Mouse (Mus musculus): ENCODE data around the gene Tnfaip8l1. TPM values are rescaled to one million over a fixed set of nuclear protein-coding genes. Genes with fewer than 3 reads are reported as not detected.

Tnfaip8l1 gene
- polyA plus RNA-seq, 1 experiment from 2014 or later, result 12.2 TPM

DNA sequence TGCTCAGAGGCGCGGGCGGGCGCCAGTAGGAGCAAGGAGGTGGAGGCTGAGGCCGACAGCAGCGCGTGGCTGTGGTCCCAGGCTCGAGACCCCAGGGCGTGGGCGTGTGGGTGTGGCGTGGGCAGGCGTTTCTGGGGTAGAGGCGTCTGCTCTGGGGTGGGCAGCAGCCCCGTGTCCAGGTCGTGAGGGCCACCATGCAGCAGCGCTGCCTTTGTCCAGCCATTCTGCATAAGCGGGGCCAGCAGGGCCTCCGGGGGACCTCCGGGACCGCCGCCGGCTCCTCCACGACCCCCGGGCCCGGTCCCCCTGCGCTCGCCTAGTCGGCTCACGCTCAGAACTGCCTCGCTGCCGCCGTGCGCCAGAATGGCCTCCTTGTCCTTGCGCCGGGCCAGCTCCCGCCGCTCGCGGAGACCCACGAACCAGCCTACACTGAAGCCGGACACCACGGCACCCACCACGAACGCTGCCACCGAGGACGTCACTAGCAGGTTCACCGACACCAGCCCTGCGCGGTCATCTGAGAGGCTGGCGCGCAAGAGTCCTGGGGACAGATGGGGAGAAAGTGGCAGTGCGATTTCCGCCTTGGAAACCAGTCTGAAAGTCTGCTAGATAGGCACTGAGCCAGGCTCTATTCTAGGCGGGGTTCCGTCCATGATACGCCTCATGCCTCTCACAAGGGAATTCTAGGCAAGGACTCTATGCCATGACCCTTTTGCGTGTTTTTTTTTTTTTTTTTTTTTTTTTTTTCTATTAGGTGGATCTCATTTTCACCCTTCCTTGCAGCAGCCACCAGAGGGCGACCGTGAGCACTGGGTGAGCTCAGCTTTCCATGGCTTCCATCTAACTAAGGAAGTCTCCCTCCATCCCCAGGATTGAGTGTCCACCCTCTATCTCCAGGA, 37.7 kb upstream of the Tnfaip8l1 start:
- 11% methylated on average over 56 of the region's 59 CpGs for WGBS
- Histone ChIP-seq H3K9me3 (ENCODE audit: low read length) (peaks cover 15% of the 10 kb centered on the region), H3K27ac (ENCODE audit: low read length) (no peak overlapping the region), H3K4me2 (replicated peaks; ENCODE audit: low read depth, low read length) (peak overlapping the region; percentile 87), H3K36me3 (ENCODE audit: insufficient read depth, low read length) (0 out of 2 replicates have a peak, but pooled peaks cover 10% of the 10 kb centered on the region), H3K27me3 (ENCODE audit: insufficient read depth, low read length) (peaks cover 52% of the 10 kb centered on the region), H3K9ac (replicated peaks; ENCODE audit: low read length) (peak overlapping the region; percentile 72), H3K4me3 (ENCODE audit: low read length) (peak overlapping the region; percentile 50), H3K4me1 (ENCODE audit: insufficient read depth, low read length) (peaks cover 19% of the 10 kb centered on the region)
- ATAC-seq (ENCODE audit: low FRiP score, low TSS enrichment), result 0 out of 2 replicates have a peak, but pooled peaks have one; percentile 21

DNA sequence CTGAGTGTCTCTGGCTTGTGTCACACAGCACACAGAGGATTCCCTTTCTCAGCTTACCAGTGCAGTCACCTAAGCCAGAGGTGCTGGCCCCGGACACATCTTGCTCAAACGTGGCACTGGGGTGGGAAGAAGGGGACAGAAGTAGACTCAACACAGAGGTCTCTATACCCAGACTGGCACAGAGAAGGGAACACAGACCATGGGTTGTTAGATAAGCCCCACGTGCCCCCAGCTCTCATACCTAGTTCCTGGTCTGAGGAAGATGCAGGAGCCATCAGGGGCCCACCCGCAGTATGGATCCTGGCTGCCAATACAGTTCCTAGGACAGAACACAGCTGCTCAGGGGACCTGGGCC, 37.0 kb upstream of the Tnfaip8l1 start:
- H3K36me3 ChIP-seq (ENCODE audit: insufficient read depth, low read length), result 0 out of 2 replicates have a peak, but pooled peaks cover 10% of the 10 kb centered on the region
- no peak for ATAC-seq (ENCODE audit: low FRiP score, low TSS enrichment)
- no peak overlapping the region for H3K4me3 ChIP-seq (ENCODE audit: low read length)
- no peak overlapping the region for H3K9ac ChIP-seq (replicated peaks; ENCODE audit: low read length)
- H3K4me1 ChIP-seq (ENCODE audit: insufficient read depth, low read length), result peaks cover 13% of the 10 kb centered on the region
- no peak overlapping the region for H3K27ac ChIP-seq (ENCODE audit: low read length)
- no peak overlapping the region for H3K4me2 ChIP-seq (replicated peaks; ENCODE audit: low read depth, low read length)
- H3K27me3 ChIP-seq (ENCODE audit: insufficient read depth, low read length), result peaks cover 46% of the 10 kb centered on the region
- WGBS, result 85% methylated on average over 4 of the region's 4 CpGs
- peaks cover 15% of the 10 kb centered on the region for H3K9me3 ChIP-seq (ENCODE audit: low read length)

DNA sequence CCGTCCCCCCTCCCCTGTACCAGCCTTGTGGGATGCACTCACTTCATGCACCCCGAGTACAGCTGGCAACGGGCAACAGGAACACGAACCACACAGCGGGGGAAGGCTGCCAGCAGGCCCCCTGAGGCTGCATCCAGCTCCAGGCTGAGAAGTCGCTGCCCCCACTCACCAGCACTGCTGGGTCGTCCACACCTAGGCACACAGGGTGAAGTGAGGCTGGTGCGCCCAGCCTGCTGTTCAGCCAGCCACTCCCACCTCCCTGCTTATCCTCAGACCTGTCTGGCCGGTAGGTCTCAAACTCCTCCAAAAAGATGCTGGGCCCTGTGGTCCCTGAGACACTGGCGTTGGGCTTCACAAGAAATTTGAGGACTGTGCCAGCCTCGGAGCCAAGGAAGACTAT, 36.1 kb upstream of the Tnfaip8l1 start:
- Histone ChIP-seq H3K9me3 (ENCODE audit: low read length) (peaks cover 15% of the 10 kb centered on the region), H3K4me1 (ENCODE audit: insufficient read depth, low read length) (peaks cover 9% of the 10 kb centered on the region), H3K4me3 (ENCODE audit: low read length) (no peak overlapping the region), H3K4me2 (replicated peaks; ENCODE audit: low read depth, low read length) (no peak overlapping the region), H3K9ac (replicated peaks; ENCODE audit: low read length) (no peak overlapping the region), H3K27ac (ENCODE audit: low read length) (no peak overlapping the region), H3K27me3 (ENCODE audit: insufficient read depth, low read length) (peaks cover 37% of the 10 kb centered on the region), H3K36me3 (ENCODE audit: insufficient read depth, low read length) (0 out of 2 replicates have a peak, but pooled peaks cover 10% of the 10 kb centered on the region)
- ATAC-seq (ENCODE audit: low FRiP score, low TSS enrichment), result no peak
- WGBS, result 72% methylated on average over 11 of the region's 11 CpGs

DNA sequence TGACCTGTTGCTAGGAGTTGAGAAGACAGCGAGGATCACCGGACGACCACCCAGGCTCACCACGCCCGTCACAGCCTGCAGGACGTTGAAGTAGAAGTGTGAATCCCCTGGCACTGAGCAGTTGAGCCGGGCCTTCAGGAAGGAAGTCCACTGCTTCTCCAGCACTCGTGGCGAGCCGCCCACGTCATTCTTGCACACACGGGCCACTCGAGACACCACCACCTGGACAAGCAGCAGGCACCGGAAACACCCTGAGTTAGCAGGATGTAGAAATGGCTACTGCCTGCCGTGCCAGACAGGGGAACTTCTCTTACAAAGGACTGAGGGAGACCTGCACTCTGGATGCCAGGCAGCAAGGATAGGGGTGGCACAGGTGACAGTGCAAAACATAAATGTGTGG, 34.0 kb upstream of the Tnfaip8l1 start:
- peaks cover 17% of the 10 kb centered on the region for H3K27me3 ChIP-seq (ENCODE audit: insufficient read depth, low read length)
- H3K9me3 ChIP-seq (ENCODE audit: low read length), result peaks cover 2% of the 10 kb centered on the region
- ATAC-seq (ENCODE audit: low FRiP score, low TSS enrichment), result no peak
- no peak overlapping the region for H3K27ac ChIP-seq (ENCODE audit: low read length)
- no peak overlapping the region for H3K4me2 ChIP-seq (replicated peaks; ENCODE audit: low read depth, low read length)
- no peaks in the 10 kb centered on the region for H3K36me3 ChIP-seq (ENCODE audit: insufficient read depth, low read length)
- WGBS, result 74% methylated on average over 15 of the region's 15 CpGs
- no peak overlapping the region for H3K9ac ChIP-seq (replicated peaks; ENCODE audit: low read length)
- peaks cover 12% of the 10 kb centered on the region for H3K4me1 ChIP-seq (ENCODE audit: insufficient read depth, low read length)
- H3K4me3 ChIP-seq (ENCODE audit: low read length), result no peak overlapping the region

DNA sequence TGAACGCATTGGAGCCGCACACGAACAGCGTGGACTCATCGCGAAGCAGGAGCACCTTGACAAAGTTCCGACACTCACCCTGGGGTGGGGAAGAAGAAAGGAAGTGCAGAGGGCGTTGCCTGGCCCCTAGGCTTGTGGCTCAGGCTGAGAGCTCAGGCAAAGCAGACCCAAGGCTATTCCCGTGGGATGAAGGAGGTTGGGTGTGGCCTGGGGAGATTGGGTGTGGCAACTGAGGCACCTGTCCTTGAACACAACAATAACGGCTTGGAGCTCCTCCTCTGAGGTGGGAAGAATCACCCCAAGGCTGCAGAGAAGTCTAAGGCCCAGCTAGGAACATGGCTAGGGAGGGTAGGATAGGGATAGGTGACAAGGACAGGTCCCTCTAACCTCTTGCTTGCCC, 31.1 kb upstream of the Tnfaip8l1 start:
- 92% methylated on average over 10 of the region's 10 CpGs for WGBS
- ATAC-seq (ENCODE audit: low FRiP score, low TSS enrichment), result no peak

DNA sequence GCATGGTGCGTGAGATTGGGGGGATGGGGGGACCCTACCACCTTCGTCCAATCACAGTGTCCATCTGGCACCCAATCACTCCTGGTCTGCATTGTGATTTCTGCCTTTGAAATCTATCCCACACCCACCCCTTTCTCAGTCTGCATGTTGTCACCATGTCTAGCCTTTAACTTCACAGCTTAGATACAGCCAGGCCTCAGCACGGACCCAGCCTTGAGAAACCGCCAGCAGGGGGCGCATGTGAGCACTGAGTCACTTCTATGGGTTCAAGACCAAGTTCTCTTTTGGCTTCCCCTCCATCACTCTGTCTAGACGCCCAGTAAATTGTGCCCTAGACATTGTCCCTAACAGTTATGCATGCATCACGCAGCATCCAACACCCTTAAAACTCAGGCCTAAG, 30.5 kb upstream of the Tnfaip8l1 start:
- H3K4me2 ChIP-seq (replicated peaks; ENCODE audit: low read depth, low read length), result no peak overlapping the region
- no peak overlapping the region for H3K27ac ChIP-seq (ENCODE audit: low read length)
- H3K4me3 ChIP-seq (ENCODE audit: low read length), result no peak overlapping the region
- no peaks in the 10 kb centered on the region for H3K27me3 ChIP-seq (ENCODE audit: insufficient read depth, low read length)
- no peak overlapping the region for H3K9ac ChIP-seq (replicated peaks; ENCODE audit: low read length)
- peaks cover 13% of the 10 kb centered on the region for H3K4me1 ChIP-seq (ENCODE audit: insufficient read depth, low read length)
- WGBS, result 42% methylated on average over 7 of the region's 7 CpGs
- ATAC-seq (ENCODE audit: low FRiP score, low TSS enrichment), result peak; percentile 13; the same call in 1 of the 2 replicates
- no peaks in the 10 kb centered on the region for H3K36me3 ChIP-seq (ENCODE audit: insufficient read depth, low read length)
- H3K9me3 ChIP-seq (ENCODE audit: low read length), result no peaks in the 10 kb centered on the region

More for the DNA sequence above, 31.1 kb upstream of the Tnfaip8l1 start:
- no peaks in the 10 kb centered on the region for H3K27me3 ChIP-seq (ENCODE audit: insufficient read depth, low read length)
- H3K4me3 ChIP-seq (ENCODE audit: low read length), result no peak overlapping the region
- H3K27ac ChIP-seq (ENCODE audit: low read length), result no peak overlapping the region
- H3K4me2 ChIP-seq (replicated peaks; ENCODE audit: low read depth, low read length), result no peak overlapping the region
- no peaks in the 10 kb centered on the region for H3K9me3 ChIP-seq (ENCODE audit: low read length)
- peaks cover 13% of the 10 kb centered on the region for H3K4me1 ChIP-seq (ENCODE audit: insufficient read depth, low read length)
- no peak overlapping the region for H3K9ac ChIP-seq (replicated peaks; ENCODE audit: low read length)
- H3K36me3 ChIP-seq (ENCODE audit: insufficient read depth, low read length), result no peaks in the 10 kb centered on the region

DNA sequence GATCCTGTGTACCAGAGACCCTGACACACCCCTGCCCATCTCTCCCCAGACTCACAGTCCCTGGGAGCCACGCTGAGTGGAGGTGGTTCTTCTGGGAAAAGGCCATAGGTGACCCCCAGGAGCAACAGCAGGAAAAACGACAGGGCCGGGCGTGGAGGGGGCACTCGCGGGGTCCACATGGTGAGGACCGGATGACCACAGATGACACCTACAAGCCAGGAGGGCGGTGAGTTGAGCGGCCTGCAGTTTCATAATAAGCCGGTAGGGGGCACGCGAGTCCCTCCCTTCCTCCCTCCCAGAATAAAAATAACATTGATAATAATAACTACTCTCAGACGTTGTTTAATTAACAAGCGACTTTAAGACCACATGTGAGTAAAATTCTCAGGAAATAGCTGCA, 29.6 kb upstream of the Tnfaip8l1 start:
- Histone ChIP-seq H3K4me3 (ENCODE audit: low read length) (no peak overlapping the region; the same call in 1 of the 2 replicates), H3K9ac (replicated peaks; ENCODE audit: low read length) (no peak overlapping the region), H3K4me1 (ENCODE audit: insufficient read depth, low read length) (peaks cover 15% of the 10 kb centered on the region), H3K9me3 (ENCODE audit: low read length) (no peaks in the 10 kb centered on the region), H3K4me2 (replicated peaks; ENCODE audit: low read depth, low read length) (0 out of 2 replicates have a peak overlapping the region, but pooled peaks have one; percentile 13), H3K27me3 (ENCODE audit: insufficient read depth, low read length) (no peaks in the 10 kb centered on the region), H3K36me3 (ENCODE audit: insufficient read depth, low read length) (no peaks in the 10 kb centered on the region), H3K27ac (ENCODE audit: low read length) (no peak overlapping the region)
- WGBS, result 3% methylated on average over 14 of the region's 14 CpGs
- no peak for ATAC-seq (ENCODE audit: low FRiP score, low TSS enrichment)

DNA sequence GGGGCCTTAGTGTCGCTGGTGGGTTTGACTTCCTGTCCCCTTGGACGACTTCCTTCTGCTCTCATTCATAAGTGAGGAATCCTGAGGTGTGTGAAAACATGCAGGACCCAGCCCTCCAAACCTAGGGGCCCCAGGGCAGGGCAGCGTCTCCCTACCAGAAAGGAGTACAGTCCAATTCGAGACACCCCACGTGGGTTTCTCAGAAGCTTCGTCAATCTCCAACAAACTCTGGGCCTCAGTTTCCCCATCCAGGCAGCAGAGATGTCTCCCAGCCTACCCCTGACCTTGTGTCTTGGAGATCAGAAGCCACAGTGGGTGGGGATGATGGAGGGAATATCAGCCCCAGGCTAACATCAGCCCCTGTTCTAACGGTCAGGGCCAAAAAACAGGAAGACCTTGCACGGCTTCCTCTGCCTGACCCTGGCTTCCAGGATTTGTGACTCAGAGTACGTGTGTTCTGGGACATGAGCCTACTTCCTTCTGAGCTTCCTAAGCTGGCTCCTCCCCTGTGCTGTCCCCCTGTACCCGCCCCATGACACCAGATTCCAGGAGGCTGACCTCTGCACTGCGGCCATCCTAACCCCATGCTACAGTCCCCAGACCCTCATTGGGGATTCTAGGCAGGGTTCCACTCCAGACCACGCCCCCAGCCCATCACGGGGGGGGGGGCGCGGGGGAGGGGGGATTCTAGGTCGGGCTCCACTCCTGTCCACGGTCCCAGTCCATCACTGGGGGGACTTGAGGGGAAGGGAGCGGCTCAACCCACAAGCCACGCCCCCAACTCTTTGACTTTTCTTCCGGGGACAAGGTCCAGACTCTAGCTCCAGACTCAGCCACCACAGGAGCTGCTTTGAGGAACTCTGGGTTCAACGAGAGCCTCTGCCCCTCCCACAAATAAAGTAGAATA, 28.6 kb upstream of the Tnfaip8l1 start:
- H3K27ac ChIP-seq (ENCODE audit: low read length), result peak overlapping the region; percentile 63

DNA sequence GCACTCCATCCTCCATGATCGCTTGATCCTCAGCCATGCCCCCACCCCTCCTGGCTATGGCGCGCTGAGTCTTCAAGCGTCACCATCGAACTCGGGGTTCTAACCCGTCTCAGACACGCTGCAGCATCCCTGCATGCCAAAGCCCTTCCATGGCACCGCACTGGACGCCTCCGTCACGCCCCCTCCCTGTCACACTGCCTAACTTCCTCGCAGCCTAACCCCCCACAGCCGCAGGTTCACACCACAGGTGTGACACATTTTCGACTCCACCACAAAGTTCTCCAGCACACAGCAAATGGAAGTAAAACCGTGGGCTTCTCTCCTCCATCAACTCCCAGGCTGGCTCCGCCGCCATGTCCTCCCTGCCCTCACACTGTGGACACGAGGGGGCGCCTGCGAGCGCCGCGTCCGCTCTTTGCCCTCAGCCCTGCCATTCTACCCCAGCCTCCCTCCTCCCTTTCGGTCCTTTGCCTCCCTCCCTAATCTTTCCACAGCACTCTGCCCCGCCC, 27.8 kb upstream of the Tnfaip8l1 start:
- peak overlapping the region; percentile 46 for H3K9ac ChIP-seq (replicated peaks; ENCODE audit: low read length)
- peaks cover 8% of the 10 kb centered on the region for H3K27me3 ChIP-seq (ENCODE audit: insufficient read depth, low read length)
- 0 out of 2 replicates have a peak, but pooled peaks have one; percentile 7 for ATAC-seq (ENCODE audit: low FRiP score, low TSS enrichment)
- H3K4me3 ChIP-seq (ENCODE audit: low read length), result peak overlapping the region; percentile 38
- peak overlapping the region; percentile 59 for H3K4me2 ChIP-seq (replicated peaks; ENCODE audit: low read depth, low read length)
- 3% methylated on average over 27 of the region's 27 CpGs for WGBS
- H3K27ac ChIP-seq (ENCODE audit: low read length), result peak overlapping the region; percentile 47; the same call in 1 of the 2 replicates
- H3K9me3 ChIP-seq (ENCODE audit: low read length), result no peaks in the 10 kb centered on the region
- H3K36me3 ChIP-seq (ENCODE audit: insufficient read depth, low read length), result no peaks in the 10 kb centered on the region
- peaks cover 24% of the 10 kb centered on the region for H3K4me1 ChIP-seq (ENCODE audit: insufficient read depth, low read length)

More for the DNA sequence above, 28.6 kb upstream of the Tnfaip8l1 start:
- Histone ChIP-seq H3K27me3 (ENCODE audit: insufficient read depth, low read length) (0 out of 2 replicates have a peak, but pooled peaks cover under 1% of the 10 kb centered on the region), H3K4me1 (ENCODE audit: insufficient read depth, low read length) (peaks cover 21% of the 10 kb centered on the region), H3K9ac (replicated peaks; ENCODE audit: low read length) (0 out of 2 replicates have a peak overlapping the region, but pooled peaks have one; percentile 46), H3K4me3 (ENCODE audit: low read length) (peak overlapping the region; percentile 38), H3K4me2 (replicated peaks; ENCODE audit: low read depth, low read length) (peak overlapping the region; percentile 59), H3K36me3 (ENCODE audit: insufficient read depth, low read length) (no peaks in the 10 kb centered on the region), H3K9me3 (ENCODE audit: low read length) (no peaks in the 10 kb centered on the region)
- 19% methylated on average over 18 of the region's 21 CpGs for WGBS
- ATAC-seq (ENCODE audit: low FRiP score, low TSS enrichment), result peak; percentile 80

All from kidney, embryonic 16.5 days (tissue).